Mouse (Mus musculus): ENCODE results near the gene Tigit. TPM values are rescaled to one million over a fixed set of nuclear protein-coding genes. Genes with fewer than 3 reads are reported as not detected.

The Tigit gene
- polyA plus RNA-seq (2015; fragmentation: Nextera tagmentation; extraction: Ambion mirVana): not detected in 2 replicates

GRCm38 (mm10) chr16:43663978-43664579 is at the start of gene Tigit:
Tigit (minus strand) TSS chr16:43664146.
- no peak for TF ChIP-seq EP300 (IDR thresholded peaks at IDR 0.05)
- no peak for TF ChIP-seq CTCF (IDR thresholded peaks at IDR 0.05)

GRCm38 (mm10) chr16:43711361-43711760 is 47.4 kb upstream of the Tigit start:
- no peaks in the 10 kb centered on the region for H3K4me1 ChIP-seq (ENCODE audit: insufficient read depth, low read depth, low read length)
- WGBS: 89% methylated on average over 7 of the region's 7 CpGs
- no peak overlapping the region for H3K27ac ChIP-seq (ENCODE audit: low read length)
- TF ChIP-seq CTCF (IDR thresholded peaks at IDR 0.05): no peak
- no peak for TF ChIP-seq EP300 (IDR thresholded peaks at IDR 0.05)
- H3K4me2 ChIP-seq (replicated peaks; ENCODE audit: low read depth, low read length): no peak overlapping the region
- no peaks in the 10 kb centered on the region for H3K27me3 ChIP-seq (replicated peaks; ENCODE audit: insufficient read depth, low read length)
- ATAC-seq: no peak
- no peaks in the 10 kb centered on the region for H3K36me3 ChIP-seq (ENCODE audit: insufficient read depth, low read length)
- no peaks in the 10 kb centered on the region for H3K9me3 ChIP-seq (ENCODE audit: low read length)
- H3K9ac ChIP-seq (replicated peaks; ENCODE audit: low read depth): no peak overlapping the region
- no peak for DNase-seq (ENCODE audit: low spot score)
- H3K4me3 ChIP-seq (ENCODE audit: low read depth, low read length): no peak overlapping the region

More at GRCm38 (mm10) chr16:43663978-43664579, at the start of gene Tigit:
- Histone ChIP-seq H3K4me2 (replicated peaks; ENCODE audit: low read depth, low read length) (no peak within 1 kb of the TSS), H3K4me1 (ENCODE audit: insufficient read depth, low read depth, low read length) (no peaks in the 10 kb centered on the region), H3K4me3 (ENCODE audit: low read depth, low read length) (no peak within 1 kb of the TSS), H3K9ac (replicated peaks; ENCODE audit: low read depth) (no peak within 1 kb of the TSS), H3K36me3 (ENCODE audit: insufficient read depth, low read length) (no peaks in the 10 kb centered on the region), H3K27ac (ENCODE audit: low read length) (no peak within 1 kb of the TSS), H3K9me3 (ENCODE audit: low read length) (no peaks in the 10 kb centered on the region), H3K27me3 (replicated peaks; ENCODE audit: insufficient read depth, low read length) (no peaks in the 10 kb centered on the region)
- ATAC-seq (no peak), DNase-seq (ENCODE audit: low spot score) (peak; percentile 12)
- 56% methylated on average over 7 of the region's 7 CpGs for WGBS

- no peak overlapping the region for H3K27ac ChIP-seq (ENCODE audit: low read length)
- DNase-seq (ENCODE audit: low spot score) (peak; percentile 8), ATAC-seq (no peak)
- TF ChIP-seq EP300 (IDR thresholded peaks at IDR 0.05) (no peak), CTCF (IDR thresholded peaks at IDR 0.05) (no peak)
- H3K4me3 ChIP-seq (ENCODE audit: low read depth, low read length): no peak overlapping the region
- H3K9ac ChIP-seq (replicated peaks; ENCODE audit: low read depth): no peak overlapping the region
- WGBS: 70% methylated on average over 11 of the region's 11 CpGs
- H3K4me1 ChIP-seq (ENCODE audit: insufficient read depth, low read depth, low read length): no peaks in the 10 kb centered on the region
- no peak overlapping the region for H3K4me2 ChIP-seq (replicated peaks; ENCODE audit: low read depth, low read length)
- H3K27me3 ChIP-seq (replicated peaks; ENCODE audit: insufficient read depth, low read length): no peaks in the 10 kb centered on the region
- H3K36me3 ChIP-seq (ENCODE audit: insufficient read depth, low read length): no peaks in the 10 kb centered on the region
- H3K9me3 ChIP-seq (ENCODE audit: low read length): no peaks in the 10 kb centered on the region
Observed at GRCm38 (mm10) chr16:43710651-43711050, 46.7 kb upstream of the Tigit start.

GRCm38 (mm10) chr16:43710134-43710475 is 46.2 kb upstream of the Tigit start:
- no peak overlapping the region for H3K4me3 ChIP-seq (ENCODE audit: low read depth, low read length)
- TF ChIP-seq EP300 (IDR thresholded peaks at IDR 0.05) (no peak), CTCF (IDR thresholded peaks at IDR 0.05) (no peak)
- no peaks in the 10 kb centered on the region for H3K27me3 ChIP-seq (replicated peaks; ENCODE audit: insufficient read depth, low read length)
- no peak overlapping the region for H3K27ac ChIP-seq (ENCODE audit: low read length)
- no peaks in the 10 kb centered on the region for H3K36me3 ChIP-seq (ENCODE audit: insufficient read depth, low read length)
- no peak overlapping the region for H3K9ac ChIP-seq (replicated peaks; ENCODE audit: low read depth)
- no peaks in the 10 kb centered on the region for H3K4me1 ChIP-seq (ENCODE audit: insufficient read depth, low read depth, low read length)
- no peak for ATAC-seq
- H3K9me3 ChIP-seq (ENCODE audit: low read length): no peaks in the 10 kb centered on the region
- peak overlapping the region; percentile 32 for H3K4me2 ChIP-seq (replicated peaks; ENCODE audit: low read depth, low read length)
- WGBS: 38% methylated on average over 6 of the region's 6 CpGs
- DNase-seq (ENCODE audit: low spot score): no peak

GRCm38 (mm10) chr16:43709432-43710133 is 45.6 kb upstream of the Tigit start:
- H3K27me3 ChIP-seq (replicated peaks; ENCODE audit: insufficient read depth, low read length): no peaks in the 10 kb centered on the region
- DNase-seq (ENCODE audit: low spot score) (no peak), ATAC-seq (no peak)
- H3K9ac ChIP-seq (replicated peaks; ENCODE audit: low read depth): no peak overlapping the region
- H3K9me3 ChIP-seq (ENCODE audit: low read length): no peaks in the 10 kb centered on the region
- no peak overlapping the region for H3K27ac ChIP-seq (ENCODE audit: low read length)
- TF ChIP-seq CTCF (IDR thresholded peaks at IDR 0.05): no peak
- TF ChIP-seq EP300 (IDR thresholded peaks at IDR 0.05): no peak
- H3K36me3 ChIP-seq (ENCODE audit: insufficient read depth, low read length): no peaks in the 10 kb centered on the region
- peak overlapping the region; percentile 32 for H3K4me2 ChIP-seq (replicated peaks; ENCODE audit: low read depth, low read length)
- no peaks in the 10 kb centered on the region for H3K4me1 ChIP-seq (ENCODE audit: insufficient read depth, low read depth, low read length)
- 30% methylated on average over 9 of the region's 9 CpGs for WGBS
- H3K4me3 ChIP-seq (ENCODE audit: low read depth, low read length): peak overlapping the region; percentile 15; the same call in 1 of the 2 replicates

- Histone ChIP-seq H3K4me2 (replicated peaks; ENCODE audit: low read depth, low read length) (peak overlapping the region; percentile 32), H3K27ac (ENCODE audit: low read length) (no peak overlapping the region), H3K27me3 (replicated peaks; ENCODE audit: insufficient read depth, low read length) (no peaks in the 10 kb centered on the region), H3K4me3 (ENCODE audit: low read depth, low read length) (peak overlapping the region; percentile 15; the same call in 1 of the 2 replicates), H3K36me3 (ENCODE audit: insufficient read depth, low read length) (no peaks in the 10 kb centered on the region), H3K9me3 (ENCODE audit: low read length) (no peaks in the 10 kb centered on the region), H3K9ac (replicated peaks; ENCODE audit: low read depth) (no peak overlapping the region), H3K4me1 (ENCODE audit: insufficient read depth, low read depth, low read length) (no peaks in the 10 kb centered on the region)
- DNase-seq (ENCODE audit: low spot score) (no peak), ATAC-seq (no peak)
- 33% methylated on average over 15 of the region's 15 CpGs for WGBS
- TF ChIP-seq CTCF (IDR thresholded peaks at IDR 0.05) (no peak), EP300 (IDR thresholded peaks at IDR 0.05) (no peak)
Observed at GRCm38 (mm10) chr16:43709062-43709413, 45.1 kb upstream of the Tigit start.
